Mouse (Mus musculus) cerebellum, adult 9-11 months (tissue): ENCODE data around the gene Gm20388.
"Not testable (repeated sequence)": the region's sequence is repeated elsewhere in the genome, so short reads cannot be mapped to it uniquely, and the experiment has no call there.

Source experiments
- DNase-seq: peaks from one replicate; pipeline ENCODE4 v3.0.0; 2022

The Gm20388 gene

GRCm38 (mm10) chr8:123420525-123421281, 3510.1 kb downstream of the Gm20388 start:
- DNase-seq, result no peak

- no peak for DNase-seq
These were observed 3510.7 kb downstream of the Gm20388 start for GRCm38 (mm10) chr8:123421325-123421724.

- DNase-seq, result peak; percentile 80
These were observed 3511.6 kb downstream of the Gm20388 start for GRCm38 (mm10) chr8:123422056-123422780.

- no peak for DNase-seq
These were observed 3512.1 kb downstream of the Gm20388 start for GRCm38 (mm10) chr8:123422781-123423159.

GRCm38 (mm10) chr8:123423441-123423840, 3512.8 kb downstream of the Gm20388 start, which contains the start of gene Def8:
Gene Def8 (plus strand): TSS chr8:123423527.
- DNase-seq, result no peak

GRCm38 (mm10) chr8:123426511-123427509, 3516.2 kb downstream of the Gm20388 start:
- no peak for DNase-seq

GRCm38 (mm10) chr8:123427639-123428275, 3517.1 kb downstream of the Gm20388 start:
- DNase-seq, result peak; percentile 29

GRCm38 (mm10) chr8:123428343-123428893, 3517.8 kb downstream of the Gm20388 start:
- DNase-seq, result peak; percentile 30

GRCm38 (mm10) chr8:123428939-123429721, 3518.5 kb downstream of the Gm20388 start:
- DNase-seq, result no peak

GRCm38 (mm10) chr8:123429722-123430013, 3519.0 kb downstream of the Gm20388 start:
- DNase-seq, result not testable (repeated sequence)

GRCm38 (mm10) chr8:123430936-123431335, 3520.3 kb downstream of the Gm20388 start:
- not testable (repeated sequence) for DNase-seq

GRCm38 (mm10) chr8:123431616-123432365, 3521.2 kb downstream of the Gm20388 start:
- DNase-seq, result peak; percentile 14

GRCm38 (mm10) chr8:123432381-123432780, 3521.7 kb downstream of the Gm20388 start:
- peak; percentile 26 for DNase-seq

GRCm38 (mm10) chr8:123433241-123433974, 3522.8 kb downstream of the Gm20388 start:
- DNase-seq, result peak; percentile 23

- DNase-seq, result no peak
These were observed 3531.1 kb downstream of the Gm20388 start for GRCm38 (mm10) chr8:123441788-123442187.

- no peak for DNase-seq
These were observed 3531.7 kb downstream of the Gm20388 start for GRCm38 (mm10) chr8:123442351-123442750.

- DNase-seq, result peak; percentile 95
These were observed 3532.4 kb downstream of the Gm20388 start for GRCm38 (mm10) chr8:123442871-123443575.

GRCm38 (mm10) chr8:123443576-123443921, 3532.9 kb downstream of the Gm20388 start:
- DNase-seq, result no peak

GRCm38 (mm10) chr8:123444131-123444530, 3533.5 kb downstream of the Gm20388 start:
- DNase-seq, result no peak
